Mouse (Mus musculus) gastrocnemius, adult 2 months (tissue): ENCODE measurements around the gene Gne. TPM values are rescaled to one million over a fixed set of nuclear protein-coding genes. Genes with fewer than 3 reads are reported as not detected.
"Not testable (repeated sequence)": the region's sequence is repeated elsewhere in the genome, so short reads cannot be mapped to it uniquely, and the experiment has no call there.

Source experiments
- DNase-seq: peaks from one replicate; pipeline ENCODE4 v3.0.0; 2022
- H3K27ac ChIP-seq: fragments of 200-600 bp; 2 replicates; pipeline ENCODE4 v1.8.1; 2022; ENCODE audit warnings: mild to moderate bottlenecking
- H3K4me3 ChIP-seq: fragments of 200-600 bp; 2 replicates; pipeline ENCODE4 v1.8.1; 2022; ENCODE audit warnings: mild to moderate bottlenecking, moderate library complexity
- CTCF ChIP-seq: fragments of 200-600 bp; IDR thresholded peaks from 2 replicates; pipeline ENCODE4 v1.8.1; 2022; ENCODE audit warnings: antibody characterized with exemption, mild to moderate bottlenecking, moderate library complexity
- intact Hi-C: fragments of 180-260 bp; cut with DNase I; formaldehyde crosslinking; loops from one replicate; pipeline ENCODE4 v1.15.1; 2025
- total RNA-seq, 2 experiments: library from RNA; stranded (reverse); gene quantifications; 2 replicates each; pipeline ENCODE4 v1.2.3; 2021

Gne gene
- total RNA-seq, 2 experiments from 2014 or later: 11.6 to 12.5 TPM

DNA sequence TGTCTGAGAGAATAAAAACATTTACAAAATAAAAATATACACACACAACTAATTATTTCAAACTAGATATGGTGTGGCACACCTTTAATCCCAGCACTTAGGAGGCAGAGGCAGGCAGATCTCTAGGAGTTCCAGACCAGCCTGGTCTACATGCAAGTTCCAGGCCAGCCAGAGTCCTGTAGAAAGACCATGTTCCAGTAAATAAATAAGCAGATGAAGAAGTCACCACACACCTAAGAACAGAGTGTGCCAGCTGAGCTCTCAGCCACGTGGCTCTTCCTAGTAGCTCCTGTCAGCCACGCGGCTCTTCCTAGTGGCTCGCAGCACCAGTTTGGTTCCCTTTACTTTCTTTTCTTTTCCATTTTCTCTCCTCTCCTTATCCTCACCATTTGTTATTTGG, 14.6 kb downstream of the Gne start:
- no peak overlapping the region; the same call in 1 of the 2 replicates for H3K27ac ChIP-seq
- TF ChIP-seq CTCF: no peak
- no peak overlapping the region for H3K4me3 ChIP-seq
- intact Hi-C loops: loop anchor here (10.0 kb wide), 1 partner anchor 225 kb away; no protein-coding TSS in a partner anchor
- DNase-seq: no peak

DNA sequence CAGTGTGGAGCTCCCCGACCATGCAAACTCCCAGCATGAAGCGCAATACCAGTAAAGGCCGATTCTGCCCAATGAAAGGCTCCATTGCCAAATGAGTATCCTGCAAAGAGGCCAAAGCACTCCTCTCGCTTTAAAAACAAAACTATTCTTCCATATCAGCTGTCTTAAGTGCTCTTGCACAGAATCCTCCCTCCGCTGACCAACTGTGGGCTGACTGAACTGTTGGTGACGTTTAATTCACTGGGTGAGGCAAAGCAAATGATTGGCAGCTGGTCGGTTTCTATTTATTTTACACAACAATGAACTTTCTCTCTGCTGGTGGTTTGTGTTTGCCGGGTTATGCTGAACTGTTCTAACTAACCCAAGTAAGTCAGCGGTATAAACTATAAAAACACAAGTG, 15.2 kb downstream of the Gne start:
- intact Hi-C loops: loop anchor here (10.0 kb wide), 1 partner anchor 226 kb away; no protein-coding TSS in a partner anchor
- DNase-seq: no peak
- no peak for TF ChIP-seq CTCF
- peak overlapping the region; percentile 38; the same call in 1 of the 2 replicates for H3K4me3 ChIP-seq
- H3K27ac ChIP-seq: peak overlapping the region; percentile 68

DNA sequence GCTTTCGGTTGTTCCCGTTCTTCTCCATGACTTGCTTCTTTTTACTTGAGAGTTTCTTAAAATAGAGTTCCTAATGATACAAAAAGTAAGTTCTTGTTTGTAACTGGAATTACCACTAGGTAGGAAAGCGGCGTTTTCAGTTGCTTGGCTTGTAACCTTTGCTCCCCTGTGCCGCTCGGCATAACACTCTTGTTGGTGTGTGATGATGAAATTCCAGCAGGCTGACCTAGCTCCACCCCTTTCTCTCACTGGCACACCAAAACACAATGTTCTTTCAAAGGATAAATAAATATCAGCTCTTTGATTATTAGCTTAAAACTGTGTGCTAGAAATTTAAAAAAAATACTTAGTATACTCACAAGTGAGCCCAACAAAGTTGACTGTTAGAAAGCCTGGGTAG, 17.1 kb downstream of the Gne start:
- Histone ChIP-seq H3K27ac (no peak overlapping the region), H3K4me3 (no peak overlapping the region)
- intact Hi-C loops: loop anchor here (10.0 kb wide), 1 partner anchor 228 kb away; no protein-coding TSS in a partner anchor
- TF ChIP-seq CTCF: no peak
- DNase-seq: no peak

DNA sequence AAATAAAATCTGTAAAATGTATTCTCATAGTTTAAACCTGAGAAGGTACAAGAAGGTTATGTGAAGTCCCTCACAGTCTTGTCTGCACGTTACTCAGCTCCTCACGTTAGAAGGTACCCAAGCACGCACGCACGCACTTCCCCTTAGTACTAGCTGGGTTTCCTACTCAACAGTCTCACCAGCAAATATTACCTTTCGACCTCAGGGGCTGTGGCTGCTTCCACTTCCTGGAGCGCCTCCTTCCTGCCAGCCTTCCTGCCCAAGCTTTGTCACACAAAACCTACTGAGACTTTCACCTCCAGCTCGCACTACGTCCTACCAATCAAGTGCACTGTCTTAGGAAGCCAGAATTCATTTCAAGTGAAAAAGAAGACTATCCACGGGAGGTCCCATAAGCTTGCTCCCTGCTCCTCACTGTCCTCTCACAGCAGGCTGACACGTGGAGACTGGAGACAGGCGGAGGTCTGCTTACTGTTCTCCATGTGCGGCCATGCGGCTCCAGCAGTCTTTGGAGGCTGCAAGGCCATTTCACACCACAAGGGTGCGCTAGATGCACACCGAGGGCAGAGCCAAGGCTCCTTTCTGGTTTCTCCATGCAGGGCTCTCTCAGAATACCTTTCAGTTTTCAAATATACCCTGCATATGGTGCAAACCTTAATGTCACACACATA, 18.5 kb downstream of the Gne start:
- intact Hi-C loops: loop anchor here (1.0 to 10.0 kb wide), 2 partner anchors 55 to 229 kb away; no protein-coding TSS in a partner anchor
- H3K4me3 ChIP-seq: peak overlapping the region; percentile 47
- peak; percentile 88 for DNase-seq
- no peak; the same call in 1 of the 2 replicates for TF ChIP-seq CTCF
- no peak overlapping the region for H3K27ac ChIP-seq

DNA sequence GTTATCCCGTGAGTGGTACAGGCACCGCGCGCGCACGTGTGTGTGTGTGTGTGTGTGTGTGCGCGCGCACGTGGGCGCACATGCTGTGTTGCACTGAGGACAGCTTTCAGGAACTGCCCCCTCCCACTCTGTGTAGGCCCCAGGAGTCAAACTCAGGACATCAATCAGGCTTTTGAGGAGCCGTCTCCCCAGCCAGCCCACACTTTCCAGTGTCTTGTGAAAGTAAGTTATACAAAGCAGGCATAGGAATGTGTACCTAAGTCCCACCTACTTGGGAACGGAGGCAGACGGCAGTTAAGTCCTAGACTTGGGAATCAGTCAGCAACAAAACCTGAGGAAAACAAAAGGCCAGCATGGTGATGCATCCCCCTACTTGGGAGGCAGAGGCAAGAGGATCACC, 21.2 kb downstream of the Gne start:
- no peak overlapping the region for H3K4me3 ChIP-seq
- no peak for DNase-seq
- intact Hi-C loops: loop anchor here (10.0 kb wide), 1 partner anchor 232 kb away; no protein-coding TSS in a partner anchor
- TF ChIP-seq CTCF: no peak
- H3K27ac ChIP-seq: no peak overlapping the region

DNA sequence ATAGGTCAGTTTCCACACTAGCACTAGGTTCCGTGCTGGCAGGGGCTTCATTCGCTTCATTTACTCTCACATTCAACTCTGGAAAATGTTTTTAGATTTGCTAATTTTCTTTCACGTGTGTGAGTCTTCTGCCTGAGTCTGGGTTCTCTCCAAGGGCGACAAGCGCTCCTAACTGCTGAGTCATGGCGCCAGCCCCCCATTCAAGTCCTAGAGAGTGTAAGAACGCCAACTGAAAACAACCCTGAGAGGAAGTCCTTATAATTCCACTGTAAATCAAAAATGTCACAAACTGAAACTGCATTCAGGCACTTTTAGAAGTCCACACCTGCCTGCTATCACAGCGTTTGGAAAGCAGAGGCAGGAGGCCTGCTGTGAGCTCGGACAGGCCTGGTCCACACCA, 21.9 kb downstream of the Gne start:
- DNase-seq: no peak
- Histone ChIP-seq H3K27ac (no peak overlapping the region), H3K4me3 (no peak overlapping the region)
- intact Hi-C loops: loop anchor here (10.0 kb wide), 1 partner anchor 233 kb away; no protein-coding TSS in a partner anchor
- no peak for TF ChIP-seq CTCF

DNA sequence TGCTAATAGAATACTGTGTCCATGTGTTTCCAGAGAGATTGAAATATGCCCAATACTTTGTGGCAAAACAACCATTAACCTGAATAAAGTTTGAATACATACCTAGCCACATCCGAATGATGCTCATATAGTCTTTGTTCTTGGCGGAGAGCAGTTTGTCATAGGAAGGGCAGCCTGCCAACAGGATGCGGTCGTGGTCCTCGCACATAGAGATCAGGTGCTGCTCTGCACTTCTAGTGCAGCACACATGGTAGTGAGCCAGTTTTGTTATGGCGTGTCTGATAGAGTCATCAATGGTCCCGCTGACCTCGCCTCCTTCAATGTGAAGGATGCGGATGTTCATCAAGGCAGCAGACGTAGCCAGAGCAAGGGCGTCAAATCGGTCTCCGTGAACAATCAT, 24.3 kb downstream of the Gne start:
- no peak for TF ChIP-seq CTCF
- Histone ChIP-seq H3K4me3 (no peak overlapping the region), H3K27ac (no peak overlapping the region)
- intact Hi-C loops: loop anchor here (10.0 kb wide), 1 partner anchor 235 kb away; no protein-coding TSS in a partner anchor
- DNase-seq: no peak

DNA sequence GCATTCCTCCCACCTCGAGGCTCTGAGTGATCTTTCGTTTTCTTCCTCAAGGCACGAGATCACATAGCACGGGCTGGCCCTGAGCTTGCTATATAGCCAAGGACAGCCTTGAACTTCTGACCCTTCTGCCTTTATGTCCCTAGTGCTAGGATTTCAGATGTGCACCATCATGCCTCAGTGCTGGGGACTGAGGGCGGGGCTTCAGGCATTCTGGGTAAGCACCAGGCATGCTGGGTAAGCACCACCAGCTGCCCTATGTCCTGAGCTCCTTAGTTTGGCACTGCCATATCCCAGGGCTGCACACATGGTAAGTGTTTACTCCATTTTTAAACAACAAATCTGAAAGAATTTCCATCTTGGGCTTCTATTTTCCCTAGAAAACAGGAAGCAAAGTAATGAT, 34.2 kb downstream of the Gne start:
- H3K27ac ChIP-seq: peak overlapping the region; percentile 13; the same call in 1 of the 2 replicates
- intact Hi-C loops: no loop called here
- no peak for TF ChIP-seq CTCF
- no peak for DNase-seq
- H3K4me3 ChIP-seq: no peak overlapping the region

DNA sequence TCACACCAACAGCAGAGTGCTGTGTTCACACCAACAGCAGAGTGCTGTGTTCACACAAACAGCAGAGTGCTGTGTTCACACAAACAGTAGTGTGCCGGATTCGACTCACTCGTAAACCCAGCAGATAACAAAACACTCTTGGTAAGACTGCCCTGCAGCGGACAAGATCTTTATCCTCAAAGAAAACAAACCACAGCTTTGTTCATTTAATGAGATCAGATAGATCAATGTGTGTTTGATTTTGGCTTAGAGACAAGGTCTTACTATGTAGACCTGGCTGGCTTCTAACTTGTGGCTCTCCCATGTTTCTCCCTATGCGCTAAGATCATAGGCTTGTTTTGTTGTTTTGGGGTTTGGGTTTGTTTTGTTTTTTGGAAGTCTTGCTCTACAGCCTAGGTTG, 37.9 kb downstream of the Gne start:
- intact Hi-C loops: no loop called here
- no peak for TF ChIP-seq CTCF
- DNase-seq: no peak
- H3K4me3 ChIP-seq: no peak overlapping the region
- H3K27ac ChIP-seq: no peak overlapping the region

DNA sequence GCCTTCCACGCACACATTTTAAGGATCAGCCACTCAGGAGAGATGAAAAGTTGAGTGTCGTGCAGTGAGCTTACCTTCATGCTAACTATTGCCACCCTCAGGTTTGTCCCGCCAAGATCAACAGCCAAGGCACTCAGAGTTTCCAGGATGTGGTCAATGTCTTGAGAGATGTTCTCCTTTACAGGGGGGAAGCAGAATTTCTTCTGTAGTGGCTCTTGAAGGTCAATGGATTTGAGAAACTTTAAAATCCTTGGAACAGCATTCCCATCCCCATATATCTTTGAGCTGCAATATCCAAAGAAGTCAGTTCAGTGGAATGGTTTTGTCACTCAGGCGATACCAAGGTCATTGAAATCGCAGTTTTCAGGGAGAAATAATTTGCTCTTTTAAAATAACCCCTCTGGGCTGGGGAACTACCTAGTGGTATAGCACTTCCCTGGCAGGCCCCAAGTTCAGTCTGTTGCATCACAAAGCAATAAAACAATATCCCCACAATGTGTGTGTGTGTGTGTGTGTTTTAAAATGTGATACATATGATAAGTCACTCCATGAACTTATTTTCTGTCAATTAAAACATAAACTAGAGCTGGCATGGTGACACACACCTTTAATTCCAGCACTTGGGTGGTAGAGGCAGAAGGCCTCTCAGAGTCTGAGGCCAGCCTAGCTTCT, 39.2 kb downstream of the Gne start:
- intact Hi-C loops: no loop called here
- H3K27ac ChIP-seq: no peak overlapping the region
- TF ChIP-seq CTCF: no peak
- H3K4me3 ChIP-seq: no peak overlapping the region
- DNase-seq: no peak

DNA sequence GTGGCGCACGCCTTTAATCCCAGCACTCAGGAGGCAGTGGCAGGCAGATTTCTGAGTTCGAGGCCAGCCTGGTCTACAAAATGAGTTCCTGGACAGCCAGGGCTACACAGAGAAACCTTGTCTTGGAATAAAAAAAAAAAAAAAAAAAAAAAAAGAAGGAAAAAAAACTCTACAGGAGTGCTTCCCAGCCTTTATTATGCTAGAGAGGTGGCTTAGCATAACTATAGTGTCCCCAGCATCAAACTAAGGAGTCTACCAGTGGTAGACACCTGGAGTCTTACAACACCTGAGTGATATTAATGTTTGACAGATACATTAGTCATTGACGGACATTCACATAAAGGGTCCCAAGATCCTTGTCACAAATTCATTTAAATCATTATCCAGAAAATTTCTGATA, 40.8 kb downstream of the Gne start:
- intact Hi-C loops, DNase-seq, H3K27ac ChIP-seq, H3K4me3 ChIP-seq: not testable (repeated sequence)

DNA sequence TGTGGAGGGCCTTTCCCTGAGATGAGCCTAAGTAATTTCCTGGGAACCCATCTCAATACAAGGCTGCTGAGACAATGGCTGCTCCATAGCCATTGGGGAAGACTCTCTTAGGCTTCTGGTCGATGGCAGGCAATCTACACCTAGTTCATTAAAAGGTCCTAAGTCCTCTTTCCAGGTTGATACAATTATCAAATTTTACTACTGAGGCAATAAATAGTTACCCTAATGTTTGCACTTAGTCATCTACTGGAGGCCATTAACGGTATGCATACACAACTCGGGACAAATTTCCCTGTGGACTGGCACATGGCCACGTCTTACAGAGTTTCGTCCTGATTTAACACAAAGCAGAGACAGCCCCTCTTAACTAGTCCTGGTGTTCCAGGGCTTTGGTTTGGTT, 41.5 kb downstream of the Gne start:
- DNase-seq: no peak
- no peak overlapping the region for H3K27ac ChIP-seq
- intact Hi-C loops: no loop called here
- no peak for TF ChIP-seq CTCF
- no peak overlapping the region for H3K4me3 ChIP-seq

DNA sequence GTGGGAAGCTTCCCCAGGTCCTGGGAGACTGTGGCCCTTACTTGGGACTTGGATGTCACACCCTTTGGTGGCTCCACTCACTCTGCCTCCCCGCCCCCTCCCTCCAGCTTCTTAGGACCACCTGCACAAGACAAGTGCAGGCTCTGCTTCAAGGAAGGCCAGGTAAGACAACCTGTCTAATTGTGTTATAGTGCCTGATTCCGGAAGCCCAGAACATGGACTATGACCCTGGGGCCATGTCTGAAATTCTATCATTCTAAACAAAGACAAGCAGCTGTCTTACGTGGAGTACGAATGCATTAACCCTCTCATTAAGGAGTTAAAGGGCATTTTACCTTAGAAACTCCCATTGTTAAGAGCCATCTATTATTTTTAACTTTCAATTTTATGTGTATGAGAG, 43.2 kb downstream of the Gne start:
- H3K27ac ChIP-seq: no peak overlapping the region
- intact Hi-C loops: no loop called here
- no peak for TF ChIP-seq CTCF
- H3K4me3 ChIP-seq: no peak overlapping the region
- no peak for DNase-seq
